Mouse (Mus musculus) spleen, embryonic (tissue): ENCODE measurements around the gene Ifitm6.

Experiments used
- CTCF ChIA-PET: fragments of 350-600 bp; sonication (Branson Sonifier 250); formaldehyde crosslinking; loops from one replicate; lab custom pipeline; 2022; lab: Charles Lee

The Ifitm6 gene

DNA sequence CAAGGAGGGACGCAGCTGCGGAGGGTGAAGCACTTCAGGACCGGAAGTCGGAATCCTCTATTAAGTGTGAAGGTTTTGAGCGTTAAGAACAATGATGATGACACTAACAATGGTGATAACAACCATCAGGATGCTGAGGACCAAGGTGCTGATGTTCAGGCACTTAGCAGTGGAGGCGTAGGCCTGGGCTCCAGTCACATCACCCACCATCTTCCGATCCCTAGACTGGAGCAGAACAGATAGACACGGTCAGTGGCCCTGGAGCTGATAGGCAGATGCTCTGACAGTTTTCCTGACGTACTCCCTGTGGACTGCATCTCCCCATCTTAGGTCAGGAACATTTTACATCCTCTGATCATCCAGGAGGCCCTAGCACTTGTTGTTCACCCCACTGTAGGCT, 8.1 kb downstream of the Ifitm6 start:
- CTCF ChIA-PET: interaction anchor here (0.7 kb wide), 1 partner anchor 363 kb away, joined by 5 read pairs; no protein-coding TSS in a partner anchor

DNA sequence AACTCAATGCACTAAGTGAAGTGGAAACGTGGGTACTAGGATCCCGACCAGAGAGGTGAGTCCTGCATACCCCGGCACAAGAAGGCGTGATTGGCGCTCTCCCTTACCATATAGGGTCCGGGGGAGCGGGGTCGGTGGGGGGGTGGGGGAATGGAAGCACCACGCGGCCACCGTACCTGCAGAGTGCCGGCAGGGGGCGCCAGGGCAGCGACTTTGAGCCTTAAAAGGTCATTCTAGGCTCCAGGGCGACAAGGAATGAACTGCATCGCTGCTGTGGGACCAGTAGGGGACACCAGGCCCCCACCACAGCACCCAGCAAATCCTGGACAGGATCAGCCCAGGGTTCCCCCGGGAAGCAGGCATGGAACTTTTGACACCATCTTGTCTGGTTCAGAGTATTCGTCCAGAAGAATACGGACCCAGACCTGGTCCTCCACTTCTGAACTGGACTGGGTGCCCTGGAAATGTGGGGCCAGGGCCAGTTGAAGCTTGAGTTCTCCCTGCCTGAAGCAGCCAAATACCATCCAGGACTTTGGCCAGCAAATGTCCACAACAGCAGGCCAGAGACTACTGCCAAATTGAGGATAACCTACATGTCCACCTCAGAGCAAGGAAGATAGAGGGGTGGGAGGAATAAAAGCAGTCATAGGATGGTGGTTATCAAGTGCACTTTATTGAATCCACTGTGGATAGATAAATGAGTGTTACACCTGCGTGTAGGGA, 8.6 kb downstream of the Ifitm6 start:
- CTCF ChIA-PET: interaction anchor here (0.7 kb wide), 1 partner anchor 363 kb away, joined by 5 read pairs; no protein-coding TSS in a partner anchor

DNA sequence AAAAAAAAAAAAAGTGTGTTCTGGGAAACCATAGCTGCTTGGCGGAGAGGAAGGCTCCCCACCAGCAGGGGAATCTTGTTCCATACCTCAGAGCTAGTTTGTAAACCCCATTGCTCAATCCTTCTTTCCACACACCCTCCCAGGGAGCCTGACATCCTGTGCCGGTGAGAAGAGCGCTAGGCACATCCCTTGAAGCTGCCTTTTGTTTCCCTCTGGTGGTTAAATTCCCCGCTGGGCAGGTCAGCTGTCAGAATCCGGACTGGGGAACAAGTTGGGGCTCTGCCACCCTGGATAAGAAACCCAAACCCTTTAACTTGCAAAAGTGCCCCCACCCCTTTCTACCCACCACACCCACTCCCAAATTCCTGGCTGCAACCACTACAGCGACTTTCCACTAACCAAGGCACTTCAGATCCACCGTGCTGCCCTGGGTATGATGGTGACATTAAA, 9.4 kb downstream of the Ifitm6 start:
- CTCF ChIA-PET: no interaction called here

DNA sequence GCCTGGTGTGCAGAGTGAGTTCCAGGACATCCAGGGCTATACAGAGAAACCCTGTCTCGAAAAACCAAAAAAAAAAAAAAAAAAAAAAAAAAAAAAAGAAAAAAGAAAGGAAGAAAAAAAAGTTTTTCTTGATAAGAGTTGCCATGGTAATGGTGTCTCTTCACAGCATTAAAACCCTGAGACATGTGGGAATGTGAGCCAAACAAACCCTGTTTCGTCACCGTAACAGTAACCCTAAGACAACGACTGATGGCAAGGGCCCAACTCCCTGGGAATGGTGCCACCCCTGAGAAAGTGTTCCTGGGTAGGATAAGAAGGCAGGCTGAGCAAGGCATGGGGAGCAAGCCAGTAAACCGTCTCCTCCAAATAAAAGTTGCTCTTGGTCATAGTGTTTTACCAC, 10.8 kb downstream of the Ifitm6 start:
- CTCF ChIA-PET: no interaction called here

DNA sequence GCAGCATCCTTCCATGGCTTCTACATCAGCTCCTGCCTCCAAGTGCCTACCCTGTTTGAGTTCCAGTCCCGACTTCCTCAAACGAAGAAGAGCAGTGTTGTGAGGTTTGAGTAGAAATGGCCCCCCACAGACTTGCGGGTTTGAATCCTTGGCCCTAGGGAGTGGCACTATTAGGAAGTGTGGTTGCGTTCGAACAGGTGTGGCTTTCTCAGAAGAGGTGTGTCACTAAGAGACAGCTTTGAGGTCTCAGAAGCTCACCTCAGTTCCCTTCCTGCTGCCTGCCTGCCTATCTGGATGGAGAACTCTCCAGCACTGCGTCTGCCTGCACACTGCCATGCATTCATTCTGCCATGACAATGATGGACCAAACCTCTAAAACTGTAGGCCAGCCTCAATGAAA, 11.3 kb downstream of the Ifitm6 start:
- CTCF ChIA-PET: no interaction called here

DNA sequence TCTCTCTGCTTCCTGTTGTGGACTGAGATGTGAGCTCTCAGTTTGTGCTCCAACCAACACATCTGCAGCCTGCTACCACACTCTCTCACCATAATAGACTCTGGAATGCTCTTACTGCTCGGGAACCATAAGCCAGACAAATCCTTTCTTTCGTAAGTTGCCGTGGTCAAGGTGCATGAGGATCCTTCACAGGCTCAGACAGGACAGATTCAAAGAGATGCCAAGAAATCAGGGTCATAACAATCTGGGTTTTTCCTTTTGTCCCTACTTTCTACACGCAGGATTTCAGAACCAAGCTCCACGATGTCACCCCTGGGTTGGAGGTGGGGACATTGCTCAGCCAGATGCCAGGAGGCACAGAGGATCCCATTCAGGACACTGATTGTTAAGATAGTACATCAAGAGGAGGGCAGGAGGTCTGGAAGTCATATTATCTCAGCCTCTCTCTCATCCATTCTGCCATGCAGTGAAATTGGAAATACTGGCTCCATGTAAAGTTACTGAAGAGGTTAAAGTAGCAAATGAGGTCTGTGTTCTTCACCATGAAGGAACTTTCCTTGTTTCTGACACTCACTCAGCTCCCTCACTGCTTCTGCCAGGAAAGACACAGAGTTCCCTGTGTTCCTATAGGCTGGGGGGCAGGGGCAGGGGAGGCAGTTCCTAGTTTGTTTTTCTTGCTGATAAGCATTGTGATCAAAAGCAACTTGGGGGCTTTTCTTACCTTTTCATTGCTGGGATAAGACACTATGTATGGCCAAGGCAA, 14.3 kb downstream of the Ifitm6 start:
- CTCF ChIA-PET: no interaction called here

DNA sequence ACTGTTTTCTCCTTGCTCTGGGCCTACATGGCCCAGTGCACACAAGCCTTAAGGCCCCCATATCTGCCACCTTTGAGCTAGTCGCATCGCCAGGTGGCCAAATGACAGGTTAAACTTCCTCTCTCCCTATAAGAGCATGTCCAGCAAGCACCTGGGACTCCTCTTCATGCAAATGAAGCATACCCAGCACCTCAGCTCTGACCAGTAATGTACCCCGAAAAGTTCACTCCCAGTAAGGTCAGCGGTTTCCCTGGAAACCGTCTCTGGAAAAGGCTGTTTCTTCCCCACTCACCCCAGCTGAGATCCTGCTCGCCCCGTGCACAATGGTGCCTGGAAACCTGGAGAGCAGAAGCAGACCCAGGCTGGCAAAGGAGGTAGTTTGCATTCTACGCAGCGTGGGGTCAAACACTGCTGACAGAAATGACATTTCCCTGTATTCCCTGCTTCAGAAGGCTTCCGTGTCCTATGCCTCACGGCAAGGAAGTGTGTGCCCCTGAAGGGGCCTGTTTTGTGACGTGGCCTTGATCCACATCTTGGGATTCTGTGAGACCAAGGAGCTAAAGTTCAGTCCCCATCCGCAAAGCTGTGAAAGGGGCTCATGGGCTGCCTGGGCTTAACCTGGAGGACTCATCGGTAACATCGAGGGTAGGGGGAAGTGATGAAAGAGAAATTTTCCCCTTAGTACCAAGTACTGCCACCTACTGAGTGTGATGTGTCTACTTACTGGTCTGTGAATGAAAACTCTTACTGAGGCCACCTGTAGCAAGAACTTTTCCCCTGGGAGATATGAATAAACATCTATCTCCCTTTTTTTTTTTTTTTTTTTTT, 16.6 kb downstream of the Ifitm6 start:
- CTCF ChIA-PET: no interaction called here

DNA sequence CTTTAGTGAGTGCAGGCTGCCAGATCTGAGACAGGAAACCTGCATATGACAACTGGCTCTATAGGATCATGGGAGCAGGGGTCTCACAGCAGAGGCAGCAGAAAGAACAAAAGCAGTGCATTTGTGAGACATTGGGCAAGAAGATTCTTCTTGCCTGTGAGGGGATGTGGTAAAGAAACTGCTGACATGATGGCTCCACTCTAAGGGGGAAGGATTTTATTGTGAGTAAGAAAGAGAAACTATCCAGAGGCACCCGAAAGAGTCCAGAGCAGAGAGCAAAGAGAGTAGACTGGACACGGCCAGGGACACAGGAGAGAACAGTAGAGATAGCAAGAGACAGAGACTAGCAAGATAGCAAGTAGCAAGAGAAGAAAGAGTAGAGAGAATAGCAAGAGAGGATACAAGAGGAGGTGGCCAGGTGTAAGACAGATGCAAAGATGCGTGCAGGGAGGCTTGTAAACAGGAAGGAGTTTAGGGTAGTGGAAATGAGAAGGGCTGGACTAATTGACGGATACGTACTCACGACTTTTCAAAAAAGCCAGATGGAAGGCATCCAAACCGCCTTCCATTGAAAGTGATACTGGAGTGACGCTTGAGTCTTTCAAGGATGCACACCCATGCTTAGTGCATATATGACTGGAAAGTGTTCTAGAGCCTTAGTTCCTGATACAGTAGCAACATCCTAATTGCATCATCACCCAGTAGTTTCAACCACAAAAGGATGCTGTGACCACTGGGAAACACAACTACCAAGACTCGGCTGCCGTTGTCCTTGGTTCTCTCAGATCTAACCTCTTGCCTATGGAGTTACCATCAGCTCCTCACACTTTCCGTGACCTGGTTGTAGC, 18.6 kb downstream of the Ifitm6 start:
- CTCF ChIA-PET: no interaction called here

DNA sequence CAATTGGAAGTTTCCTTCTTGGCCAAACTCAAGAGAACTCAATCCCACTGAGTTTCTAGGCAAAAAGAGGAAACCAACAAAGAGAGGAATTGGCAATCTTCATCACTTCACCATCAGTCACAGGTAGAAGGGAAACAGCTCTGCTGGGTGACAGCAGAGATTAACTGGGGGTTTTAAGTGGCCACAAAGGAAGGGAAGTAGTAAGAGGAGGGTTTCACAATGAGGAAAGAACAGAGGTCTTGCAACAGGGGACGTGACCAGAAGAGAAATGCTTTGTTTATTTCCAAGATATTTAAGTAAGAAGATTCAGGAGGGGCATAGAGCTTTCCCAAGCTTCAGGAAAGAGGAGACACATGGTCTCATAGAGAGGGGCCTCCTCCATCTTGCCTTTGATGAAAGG, 19.9 kb downstream of the Ifitm6 start:
- CTCF ChIA-PET: interaction anchor here (0.6 to 0.7 kb wide), 3 partner anchors 25 to 50 kb away, joined by 4 to 12 read pairs (median 7); no protein-coding TSS in a partner anchor

DNA sequence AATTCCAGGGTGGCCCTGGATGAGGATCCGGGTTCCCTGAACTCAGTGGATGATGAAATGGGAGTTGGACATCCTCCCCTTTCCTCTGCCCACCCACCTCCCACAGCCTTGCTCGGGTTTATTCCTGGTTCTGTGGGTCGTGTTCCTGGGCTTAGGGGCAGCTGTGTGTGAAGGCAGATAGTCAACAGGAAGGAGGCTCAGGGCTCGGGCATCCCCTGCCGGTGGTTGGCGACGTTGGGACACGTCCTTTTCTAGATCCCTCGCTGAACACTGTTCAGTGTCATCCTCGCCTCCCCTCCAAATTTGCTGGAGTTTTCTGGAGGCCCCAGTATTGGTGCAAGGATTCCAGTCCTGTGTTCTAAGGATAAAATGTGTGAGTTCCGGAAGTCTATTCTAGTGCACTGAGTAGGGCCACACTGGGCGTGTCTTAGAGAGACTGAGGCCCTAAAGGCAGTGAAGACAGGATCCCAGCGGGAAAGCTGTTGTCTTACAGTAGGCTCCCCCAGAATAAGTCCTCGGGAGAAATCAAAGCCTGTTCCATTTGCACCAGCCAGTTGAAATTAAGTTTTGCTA, 26.5 kb downstream of the Ifitm6 start:
- CTCF ChIA-PET: no interaction called here

DNA sequence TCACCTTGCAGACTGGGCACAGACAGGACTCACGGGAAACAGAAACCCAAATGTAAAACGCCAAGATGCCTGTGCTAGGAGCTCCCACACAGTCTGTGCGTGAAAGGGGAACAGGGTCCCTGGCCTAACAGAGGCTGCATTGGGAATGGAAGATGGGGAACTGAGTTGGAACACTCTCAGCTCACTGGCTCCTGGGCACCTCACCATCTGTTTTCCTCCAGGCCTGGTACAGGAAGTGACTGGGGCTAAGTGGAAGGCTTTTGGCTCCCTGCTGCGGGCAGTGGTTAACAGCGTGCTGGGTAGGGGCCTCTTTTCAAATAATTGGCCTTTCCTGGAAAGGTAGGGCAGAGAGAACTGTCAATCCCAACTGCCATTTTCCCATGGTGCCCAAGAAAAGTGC, 27.1 kb downstream of the Ifitm6 start:
- CTCF ChIA-PET: no interaction called here

DNA sequence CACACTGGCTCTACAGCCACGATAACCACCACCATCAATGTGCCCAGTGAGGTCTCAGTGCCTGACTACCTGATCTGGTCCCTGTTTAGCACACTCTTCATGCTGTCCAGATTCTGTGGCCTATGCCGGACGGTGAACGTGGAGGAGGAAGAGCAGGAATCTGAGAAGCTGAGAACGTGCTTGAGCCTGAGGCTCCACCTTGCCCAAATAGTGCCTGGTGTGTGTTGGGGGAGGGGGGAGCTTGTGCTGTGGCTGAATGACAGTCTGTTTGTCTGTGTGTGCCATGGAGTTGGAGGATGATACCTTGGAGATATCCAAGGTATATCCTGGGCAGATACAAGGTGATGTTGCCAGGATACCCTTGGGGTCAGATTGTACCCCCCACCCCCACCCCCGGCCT, 27.5 kb downstream of the Ifitm6 start:
- CTCF ChIA-PET: no interaction called here

DNA sequence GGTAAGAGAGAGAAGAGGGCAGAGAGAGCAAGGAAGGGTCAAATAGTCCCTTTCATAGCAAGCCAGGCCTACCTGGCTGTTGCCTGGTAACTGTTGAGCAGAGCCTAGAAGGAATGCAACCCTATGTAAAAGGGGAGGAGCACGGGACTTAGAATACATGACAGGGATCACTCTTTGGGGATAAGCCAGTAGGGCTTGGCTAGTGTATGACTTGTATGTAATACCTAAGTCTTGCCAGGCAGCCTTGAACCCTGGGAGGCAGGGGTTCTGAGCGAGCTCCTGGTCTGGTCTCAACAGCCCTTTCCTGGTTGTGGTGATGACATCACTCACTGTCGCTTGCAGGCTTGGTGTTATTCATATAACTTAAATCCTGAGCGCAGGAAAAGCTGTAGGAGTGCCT, 28.7 kb downstream of the Ifitm6 start:
- CTCF ChIA-PET: no interaction called here

DNA sequence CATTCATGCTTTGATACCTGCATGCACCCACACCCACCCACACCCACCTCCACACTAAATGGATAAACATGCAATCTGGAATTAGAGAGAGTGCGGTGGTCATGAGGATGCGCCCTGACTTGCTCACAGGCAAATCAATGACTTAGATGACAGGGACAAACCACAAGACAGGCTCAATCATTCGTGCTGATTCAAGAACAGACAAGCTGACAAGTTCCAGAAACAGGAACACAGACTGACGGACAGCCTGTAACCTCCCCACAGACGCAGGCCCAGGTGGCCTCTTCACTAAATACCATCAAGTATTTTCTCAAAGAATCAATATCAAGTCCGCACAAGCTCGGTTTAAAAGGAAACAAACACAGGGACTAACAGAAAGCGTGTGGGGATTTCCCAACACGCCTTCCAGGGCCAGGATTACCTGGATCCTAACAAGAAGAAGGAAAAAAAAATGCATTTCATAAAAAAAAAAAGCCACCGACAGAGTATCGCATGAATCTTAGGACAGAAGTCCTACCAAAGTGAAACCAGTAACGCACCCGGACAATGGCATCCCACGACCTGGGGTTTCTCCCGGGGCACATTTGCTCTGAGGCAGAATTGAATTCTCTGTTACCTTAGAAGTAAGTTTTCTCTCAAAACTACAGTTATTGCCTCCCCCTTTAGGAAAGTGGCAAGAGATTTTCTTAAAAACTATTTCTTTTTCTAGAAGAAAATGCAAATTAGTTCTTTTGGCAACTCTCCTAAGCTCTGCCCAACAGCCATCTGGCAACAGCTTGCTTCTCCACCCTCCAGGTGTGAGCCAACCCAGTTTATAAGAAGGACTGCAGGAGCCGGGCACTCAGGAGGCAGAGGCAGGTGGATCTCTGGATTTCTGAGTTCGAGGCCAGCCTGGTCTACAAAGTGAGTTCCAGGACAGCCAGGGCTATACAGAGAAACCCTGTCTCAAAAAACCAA, 30.3 kb downstream of the Ifitm6 start:
- CTCF ChIA-PET: no interaction called here

DNA sequence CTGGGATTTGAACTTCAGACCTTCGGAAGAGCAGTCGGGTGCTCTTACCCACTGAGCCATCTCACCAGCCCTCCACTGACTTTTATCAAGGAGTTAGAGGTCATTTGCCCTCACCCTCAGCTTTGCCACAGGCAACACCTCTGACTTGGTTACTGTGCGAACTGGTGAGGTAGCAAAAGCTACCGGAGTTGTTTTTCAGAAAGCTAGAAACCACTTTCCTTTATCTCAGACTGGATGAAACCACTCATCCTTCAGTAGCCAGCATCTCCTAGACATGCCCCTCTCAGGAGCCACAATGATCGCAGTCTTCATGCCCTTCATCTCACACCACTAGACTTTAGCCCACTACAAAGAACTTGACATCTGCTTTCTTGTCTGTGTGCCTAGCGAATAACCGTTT, 34.8 kb downstream of the Ifitm6 start:
- CTCF ChIA-PET: no interaction called here

DNA sequence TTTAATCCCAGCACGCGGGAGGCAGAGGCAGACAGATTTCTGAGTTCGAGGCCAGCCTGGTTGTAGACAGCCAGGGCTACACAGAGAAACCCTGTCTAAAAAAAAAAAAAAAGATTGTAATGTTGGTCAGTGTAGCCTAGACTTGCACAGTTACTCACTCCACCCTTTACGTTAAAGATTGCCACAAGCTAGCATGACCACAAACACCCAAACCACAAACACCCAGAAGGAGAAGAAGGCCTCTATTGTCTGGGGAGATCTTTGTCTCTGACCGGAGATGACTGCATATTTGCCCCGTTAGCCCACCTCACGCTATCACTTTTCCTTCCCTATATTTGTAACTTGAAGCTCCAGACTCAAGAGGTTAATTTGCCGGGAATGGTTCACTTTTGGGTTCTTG, 36.0 kb downstream of the Ifitm6 start:
- CTCF ChIA-PET: interaction anchor here (0.5 kb wide), 1 partner anchor 40 kb away, joined by 3 read pairs; the partner anchor contains the start of gene Pgghg

DNA sequence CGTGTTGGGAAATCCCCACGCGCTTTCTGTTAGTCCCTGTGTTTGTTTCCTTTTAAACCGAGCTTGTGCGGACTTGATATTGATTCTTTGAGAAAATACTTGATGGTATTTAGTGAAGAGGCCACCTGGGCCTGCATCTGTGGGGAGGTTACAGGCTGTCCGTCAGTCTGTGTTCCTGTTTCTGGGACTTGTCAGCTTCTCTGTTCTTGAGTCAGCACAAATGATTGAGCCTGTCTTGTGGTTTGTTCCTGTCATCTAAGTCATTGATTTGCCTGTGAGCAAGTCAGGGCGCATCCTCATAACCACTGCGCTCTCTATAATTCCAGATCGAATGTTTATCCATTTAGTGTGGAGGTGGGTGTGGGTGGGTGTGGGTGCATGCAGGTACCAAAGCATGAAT, 41.0 kb downstream of the Ifitm6 start:
- CTCF ChIA-PET: interaction anchor here (0.6 kb wide), 1 partner anchor 19 kb away, joined by 4 read pairs; no protein-coding TSS in a partner anchor

DNA sequence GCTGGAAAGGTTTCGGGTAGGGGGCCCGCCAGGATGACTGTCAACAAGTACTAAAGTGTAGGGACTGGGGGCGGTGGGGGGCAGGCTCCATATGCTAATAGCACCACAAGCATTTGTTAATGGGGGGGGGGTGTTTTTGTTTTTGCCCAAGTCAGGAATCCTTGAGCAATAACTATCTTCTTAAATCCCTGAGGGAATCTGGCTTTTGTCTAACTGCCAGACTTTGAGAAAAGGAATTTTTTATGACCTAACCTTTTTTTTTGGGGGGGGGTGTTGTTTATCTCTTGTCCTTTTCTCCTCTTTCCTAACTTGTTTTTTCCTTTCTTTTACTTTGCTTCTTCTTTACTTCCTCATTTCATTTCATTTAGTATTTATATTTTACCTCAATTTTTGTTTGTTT, 42.3 kb downstream of the Ifitm6 start:
- CTCF ChIA-PET: no interaction called here

DNA sequence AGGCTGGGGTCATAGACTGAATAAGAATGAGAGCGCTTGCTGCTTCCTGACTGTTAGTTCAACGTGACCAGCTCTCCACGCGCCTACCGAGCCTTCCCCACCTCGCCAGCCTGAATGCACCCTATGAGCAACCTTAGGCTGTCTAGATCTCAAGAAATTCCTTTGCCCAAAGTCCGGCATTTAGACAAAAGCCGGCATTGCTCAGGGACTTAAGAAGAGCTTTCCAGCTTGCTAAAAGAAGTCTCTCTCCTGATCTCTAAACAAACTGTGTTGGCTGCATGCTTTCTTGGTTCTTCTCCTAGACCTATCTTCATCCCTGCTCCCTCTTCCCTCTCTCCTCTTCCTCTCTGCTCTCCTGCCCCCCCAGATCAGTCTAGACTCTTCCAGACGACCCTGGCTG, 42.8 kb downstream of the Ifitm6 start:
- CTCF ChIA-PET: no interaction called here
